Mouse (Mus musculus) myocyte (in vitro differentiated cells): ENCODE results near the gene Olfr317.

Experiments used
- E2F4 ChIP-seq: IDR thresholded peaks from one replicate; pipeline ENCODE4 v1.6.1; 2011; ENCODE audit warnings: mild to moderate bottlenecking, control low read depth, moderate library complexity; ENCODE audit not compliant: insufficient read depth
- MAX ChIP-seq: IDR thresholded peaks from one replicate; pipeline ENCODE4 v1.6.1; 2011; ENCODE audit warnings: low read depth, mild to moderate bottlenecking, control low read depth
- MYOD1 ChIP-seq, 3 experiments: IDR thresholded peaks; one replicate each; pipeline ENCODE4 v1.6.1; 2011; ENCODE audit warnings: control low read depth in 2 of 3, low read depth in 2 of 3, mild to moderate bottlenecking in 2 of 3, moderate library complexity in 1 of 3; ENCODE audit not compliant: insufficient read length in 2 of 3, control insufficient read depth in 1 of 3
- MYOG ChIP-seq, 3 experiments: IDR thresholded peaks; one replicate each; pipeline ENCODE4 v1.6.1; 2011; ENCODE audit warnings: control low read depth in 2 of 3, low read depth in 2 of 3, mild to moderate bottlenecking in 2 of 3; ENCODE audit not compliant: insufficient read length in 2 of 3, control insufficient read depth in 1 of 3, insufficient read depth in 1 of 3
- POLR2A ChIP-seq: IDR thresholded peaks from one replicate; pipeline ENCODE4 v1.6.1; 2011; ENCODE audit warnings: low read depth, mild to moderate bottlenecking, control low read depth, moderate library complexity; ENCODE audit not compliant: insufficient read length
- REST ChIP-seq: IDR thresholded peaks from one replicate; pipeline ENCODE4 v1.6.1; 2011; ENCODE audit warnings: mild to moderate bottlenecking, control low read depth, moderate library complexity; ENCODE audit not compliant: insufficient read depth, insufficient read length
- TCF12 ChIP-seq: IDR thresholded peaks from one replicate; pipeline ENCODE4 v1.6.1; 2011; ENCODE audit warnings: mild to moderate bottlenecking, control low read depth; ENCODE audit not compliant: poor library complexity, insufficient read depth, severe bottlenecking
- TCF3 ChIP-seq: IDR thresholded peaks from one replicate; pipeline ENCODE4 v1.6.1; 2011; ENCODE audit warnings: low read depth, control low read depth; ENCODE audit not compliant: insufficient read length
- USF1 ChIP-seq: IDR thresholded peaks from one replicate; pipeline ENCODE4 v1.6.1; 2011; ENCODE audit warnings: low read depth, mild to moderate bottlenecking, control low read depth, moderate library complexity

- TF ChIP-seq POLR2A (no peak), MYOG (IDR thresholded peaks at IDR 0.05; ENCODE audit: control insufficient read depth in 1 of 3, insufficient read depth in 1 of 3, insufficient read length in 2 of 3, low read depth in 2 of 3) (no peak), E2F4 (no peak), REST (no peak), MAX (no peak), USF1 (no peak), TCF12 (no peak), TCF3 (no peak), MYOD1 (IDR thresholded peaks at IDR 0.05; ENCODE audit: control insufficient read depth in 1 of 3, insufficient read length in 2 of 3, low read depth in 2 of 3) (no peak)
Observed at GRCm38 (mm10) chr11:58772888-58773287, 33.9 kb upstream of the Olfr317 start, which contains the start of gene Olfr315.
